Mouse (Mus musculus) right cerebral cortex, postnatal 25 days (tissue): ENCODE data around the gene Serpinb3b.
A peak's percentile ranks its signal among the peaks of the same experiment; 100 is the strongest.
"Not testable (repeated sequence)": the region's sequence is repeated elsewhere in the genome, so short reads cannot be mapped to it uniquely, and the experiment has no call there.

ENCODE experiments used
- DNase-seq: peaks from one replicate; pipeline ENCODE4 v3.0.0; 2022

The Serpinb3b gene

GRCm38 (mm10) chr1:107278261-107278660 is at the start of gene Serpinb3b, which contains the start of gene Serpinb3c:
Serpinb3b (minus strand) TSS chr1:107278361.
Serpinb3c (minus strand) TSS chr1:107278371.
- not testable (repeated sequence) for DNase-seq

- DNase-seq: peak; percentile 14
Measured at GRCm38 (mm10) chr1:107243170-107243569, 35.0 kb downstream of the Serpinb3b start.

- not testable (repeated sequence) for DNase-seq
Measured at GRCm38 (mm10) chr1:107217276-107217675, 60.9 kb downstream of the Serpinb3b start.

- not testable (repeated sequence) for DNase-seq
Measured at GRCm38 (mm10) chr1:107127453-107127852, 150.7 kb downstream of the Serpinb3b start.
